Mouse (Mus musculus) cerebellum, adult 2 months (tissue): ENCODE measurements around the gene Ctsq. TPM values are rescaled to one million over a fixed set of nuclear protein-coding genes. Genes with fewer than 3 reads are reported as not detected.
"Not testable (repeated sequence)": the region's sequence is repeated elsewhere in the genome, so short reads cannot be mapped to it uniquely, and the experiment has no call there.

Source experiments
- DNase-seq, 2 experiments: peaks; one replicate each; pipeline ENCODE4 v3.0.0; 2021
- H3K27ac ChIP-seq: fragments of 200-500 bp; 2 replicates; pipeline ENCODE4 v1.5.1; 2012; ENCODE audit warnings: low read length, control low read depth, inconsistent platforms; ENCODE audit not compliant: insufficient read depth
- H3K27me3 ChIP-seq: fragments of 200-500 bp; 2 replicates; pipeline ENCODE4 v1.6.1; 2012; ENCODE audit warnings: inconsistent platforms, mild to moderate bottlenecking, low read length, moderate library complexity; ENCODE audit not compliant: control insufficient read depth, insufficient read depth
- H3K4me1 ChIP-seq: fragments of 200-500 bp; 2 replicates; pipeline ENCODE4 v1.6.1; 2011; ENCODE audit warnings: low read length; ENCODE audit not compliant: control insufficient read depth, insufficient read depth
- H3K4me3 ChIP-seq: fragments of 200-500 bp; replicated peaks from 2 replicates; pipeline ENCODE3; 2011; ENCODE audit warnings: mild to moderate bottlenecking, low read depth, low read length, control low read depth; ENCODE audit not compliant: insufficient read depth
- CTCF ChIP-seq: fragments of 200-500 bp; IDR thresholded peaks from 2 replicates; pipeline ENCODE4 v1.5.1; 2011; ENCODE audit warnings: low read depth, mild to moderate bottlenecking, control low read depth, low read length, moderate library complexity, borderline replicate concordance; ENCODE audit not compliant: insufficient read depth
- POLR2A ChIP-seq: fragments of 200-500 bp; IDR thresholded peaks from 2 replicates; pipeline ENCODE4 v1.6.1; 2011; ENCODE audit warnings: low read length, control low read depth, borderline replicate concordance; ENCODE audit not compliant: insufficient read depth
- WGBS: fragments of 180-500 bp; shearing (Covaris S2); methylation state at CpG from one replicate; pipeline ENCODE4 v1.1.7; 2018; 5-methylcytosine and 5-hydroxymethylcytosine counted together
- polyA plus RNA-seq: library from polyadenylated mRNA; depleted of rRNA; stranded (reverse); fragments of >200 nt; gene quantifications from 2 replicates; pipeline ENCODE4 v1.2.3, GENCODE M21; 2012; rRNA removed

Ctsq gene
- not detected in 2 replicates for polyA plus RNA-seq

DNA sequence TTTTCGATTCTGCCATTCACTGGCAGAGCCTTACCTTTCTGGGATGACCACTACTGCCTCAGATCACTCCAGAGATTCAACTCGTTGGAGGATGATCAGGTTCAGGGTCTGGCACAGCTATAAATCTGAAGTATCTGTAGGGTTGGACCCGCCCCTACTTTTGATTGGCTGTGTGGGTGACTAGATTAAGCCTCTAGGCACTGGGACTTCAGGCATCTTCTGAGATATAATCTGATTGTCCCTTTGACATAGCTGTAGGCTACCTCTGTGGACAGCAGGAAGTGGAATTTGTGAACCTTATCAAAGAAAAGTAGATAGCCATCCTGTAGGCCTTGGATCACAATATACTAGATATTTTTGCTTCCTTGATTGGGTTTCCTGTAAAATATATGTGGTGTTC is at the start of gene Ctsq:
TSS of gene Ctsq (minus strand) at position 101 of the 400 bp plus-strand sequence.
- Histone ChIP-seq H3K4me1 (no peaks in the 10 kb centered on the region), H3K4me3 (no peak within 1 kb of the TSS), H3K27ac (no peak within 1 kb of the TSS), H3K27me3 (no peaks in the 10 kb centered on the region)
- TF ChIP-seq CTCF: no peak
- no peak for TF ChIP-seq POLR2A
- WGBS: 42% methylated on average over 3 of the region's 3 CpGs
- DNase-seq: no peak

DNA sequence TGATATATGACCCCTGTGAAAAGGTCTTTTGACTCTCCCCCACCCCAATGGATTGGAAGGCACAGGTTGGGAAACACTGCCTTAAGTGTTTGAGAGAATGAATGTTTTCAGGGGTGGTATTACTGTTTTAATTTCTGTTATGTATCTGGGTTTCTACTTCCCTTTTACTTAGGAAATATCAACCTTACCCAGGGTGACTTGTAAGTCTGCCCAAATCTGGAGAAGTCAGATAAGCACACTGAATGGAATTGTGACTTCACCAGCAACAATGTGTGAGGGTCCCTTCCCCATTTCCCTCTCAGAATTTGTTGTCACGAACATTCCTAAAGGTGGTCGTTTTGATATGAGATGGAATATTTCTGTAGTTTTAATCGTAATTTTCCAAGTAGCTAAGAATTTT is 17.6 kb downstream of the Ctsq start:
- DNase-seq: no peak

DNA sequence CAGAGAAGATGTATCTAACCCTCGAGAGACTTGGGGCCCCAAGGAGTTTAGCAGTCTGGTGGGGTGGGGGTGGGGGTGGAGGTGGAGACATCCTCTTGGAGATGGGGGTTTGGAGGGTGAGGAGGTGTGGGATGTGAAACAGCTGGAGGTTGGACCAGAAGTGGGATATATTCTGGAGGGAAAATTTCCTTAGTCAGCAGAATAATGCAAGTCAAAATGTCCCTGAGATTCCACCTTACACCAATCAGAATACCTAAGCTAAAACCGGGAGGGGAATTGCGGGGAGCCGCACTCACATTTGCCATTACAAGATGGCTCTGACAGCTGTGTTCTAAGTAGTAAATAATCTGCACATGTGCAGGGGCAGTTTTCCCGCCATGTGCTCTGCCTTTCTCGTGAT is 18.6 kb downstream of the Ctsq start:
- H3K4me1 ChIP-seq: no peaks in the 10 kb centered on the region
- 77% methylated on average over 6 of the region's 6 CpGs for WGBS
- no peak for DNase-seq
- H3K27me3 ChIP-seq: no peaks in the 10 kb centered on the region
- no peak overlapping the region for H3K4me3 ChIP-seq
- no peak overlapping the region for H3K27ac ChIP-seq
- TF ChIP-seq CTCF: no peak
- TF ChIP-seq POLR2A: no peak

More for the DNA sequence above, 17.6 kb downstream of the Ctsq start:
- H3K4me3 ChIP-seq: no peak overlapping the region
- H3K27ac ChIP-seq: no peak overlapping the region
- no peaks in the 10 kb centered on the region for H3K4me1 ChIP-seq
- WGBS: 88% methylated on average over 3 of the region's 3 CpGs
- H3K27me3 ChIP-seq: no peaks in the 10 kb centered on the region
- TF ChIP-seq CTCF: no peak

DNA sequence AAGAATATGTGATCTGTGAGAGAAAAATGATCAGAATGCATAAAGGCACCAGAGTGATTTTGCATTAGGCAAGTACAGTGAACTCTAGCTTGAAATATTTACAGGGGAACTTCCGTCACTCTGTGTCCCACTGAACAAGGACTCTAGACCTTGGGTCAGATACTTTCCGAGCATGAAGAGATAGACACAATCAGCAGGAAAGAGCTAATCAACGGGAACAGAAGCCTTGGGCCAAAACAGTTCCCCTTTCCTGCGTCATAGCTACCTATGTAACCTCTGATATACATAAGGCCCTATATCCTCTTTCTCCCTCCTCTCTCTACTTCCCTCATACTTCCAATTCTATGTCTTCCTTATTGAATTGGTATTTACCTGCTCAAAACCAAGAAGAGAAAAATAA is 30.3 kb downstream of the Ctsq start:
- no peak overlapping the region for H3K4me3 ChIP-seq
- H3K27me3 ChIP-seq: no peaks in the 10 kb centered on the region
- no peaks in the 10 kb centered on the region for H3K4me1 ChIP-seq
- DNase-seq: no peak
- WGBS: 71% methylated on average over 4 of the region's 4 CpGs
- TF ChIP-seq CTCF (no peak), POLR2A (no peak)
- no peak overlapping the region for H3K27ac ChIP-seq

DNA sequence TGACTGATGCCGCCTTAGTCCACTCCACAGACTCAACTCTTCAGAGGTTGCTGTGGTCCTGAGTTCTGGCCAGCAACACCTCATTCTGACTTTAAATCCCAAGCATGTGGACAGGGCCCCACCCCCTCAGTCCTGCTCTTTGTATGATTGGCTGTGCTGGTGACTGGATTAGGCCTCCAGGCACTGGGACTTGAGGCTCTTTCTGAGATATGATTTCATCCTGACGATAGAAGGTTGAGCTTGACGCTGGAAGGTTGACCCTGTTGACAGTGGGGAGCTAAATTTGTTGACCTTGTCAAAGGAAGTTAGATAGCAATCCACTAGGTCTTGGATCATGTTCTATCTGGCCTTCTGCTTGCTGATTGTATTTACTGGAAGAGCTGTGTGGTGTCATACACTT is 34.6 kb downstream of the Ctsq start, which contains the start of gene Ctsj:
TSS of gene Ctsj (minus strand) at position 101 of the 400 bp plus-strand sequence.
- Histone ChIP-seq H3K27me3 (no peaks in the 10 kb centered on the region), H3K27ac (no peak within 1 kb of the TSS), H3K4me3 (no peak within 1 kb of the TSS), H3K4me1 (no peaks in the 10 kb centered on the region)
- WGBS: 69% methylated on average over 3 of the region's 3 CpGs
- TF ChIP-seq POLR2A: no peak
- no peak for DNase-seq

DNA sequence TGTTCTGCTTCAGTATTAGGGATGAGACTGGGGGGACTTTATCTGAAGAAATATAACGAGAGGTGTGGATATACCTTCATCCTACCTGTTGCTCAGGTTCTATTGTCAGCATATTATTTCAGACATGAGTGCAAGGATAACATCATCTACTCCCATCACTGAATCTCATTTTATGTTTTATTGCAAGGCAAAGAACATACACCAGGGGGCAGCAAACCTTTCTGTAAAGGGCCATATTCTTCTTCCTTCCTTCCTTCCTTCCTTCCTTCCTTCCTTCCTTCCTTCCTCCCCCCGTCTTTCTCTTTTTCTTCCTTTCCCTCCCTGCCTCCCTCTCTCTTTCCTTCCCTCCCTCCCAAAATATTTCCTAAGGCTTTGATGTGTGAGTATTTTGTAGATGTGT is 42.8 kb downstream of the Ctsq start:
- Histone ChIP-seq H3K4me3 (no peak overlapping the region), H3K4me1 (no peaks in the 10 kb centered on the region), H3K27ac (no peak overlapping the region), H3K27me3 (no peaks in the 10 kb centered on the region)
- 39% methylated on average over 2 of the region's 2 CpGs for WGBS
- DNase-seq: no peak
- TF ChIP-seq POLR2A (no peak), CTCF (no peak)

DNA sequence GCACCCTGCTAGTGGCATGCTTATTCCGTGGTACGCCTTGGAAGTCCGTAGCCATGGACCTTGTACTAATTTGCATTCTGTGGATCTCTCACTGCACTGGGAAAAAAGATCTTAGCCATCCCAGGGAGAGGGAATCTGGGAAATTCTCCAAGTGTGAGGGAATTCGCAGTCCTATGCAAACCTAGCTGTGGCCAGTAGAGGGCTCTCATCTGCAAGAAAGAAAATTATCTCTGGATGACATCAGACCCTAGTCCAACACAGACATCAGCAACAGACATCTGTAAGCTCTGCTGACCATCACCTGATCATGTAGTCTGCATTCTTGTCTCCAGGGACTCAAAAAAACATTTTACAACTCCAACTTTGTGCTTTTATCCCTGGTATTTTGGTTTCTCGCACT is 53.5 kb downstream of the Ctsq start:
- WGBS: 70% methylated on average over 5 of the region's 5 CpGs
- H3K27ac ChIP-seq, H3K4me3 ChIP-seq, DNase-seq, H3K4me1 ChIP-seq, H3K27me3 ChIP-seq: not testable (repeated sequence)

Other genes with a start within 250 kb of the Ctsq start
- gene Ctsll3, start 237.8 kb downstream of the Ctsq start, polyA plus RNA-seq: not detected in 2 replicates
- 0.34 TPM in 1 of 2 replicates, not detected in the other for gene 4930486L24Rik, start 176.2 kb downstream of the Ctsq start, polyA plus RNA-seq
- gene Gm49392, start 143.7 kb downstream of the Ctsq start, polyA plus RNA-seq: 0.17 TPM in 1 of 2 replicates, not detected in the other
- gene Ctla2b, start 143.2 kb downstream of the Ctsq start, polyA plus RNA-seq: 0.90 and 2.0 TPM in 2 replicates
- gene Tpbpb, start 135.8 kb downstream of the Ctsq start, polyA plus RNA-seq: 0.25 TPM in 1 of 2 replicates, not detected in the other
- gene Gm49393, start 105.0 kb downstream of the Ctsq start, polyA plus RNA-seq: not detected in 2 replicates
- gene Gm49391, start 104.1 kb downstream of the Ctsq start, polyA plus RNA-seq: 1.1 and 1.8 TPM in 2 replicates
- gene Ctla2a, start 104.0 kb downstream of the Ctsq start, polyA plus RNA-seq: 10.4 and 11.5 TPM in 2 replicates
- gene Tpbpa, start 98.6 kb downstream of the Ctsq start, polyA plus RNA-seq: 0.21 and 0.64 TPM in 2 replicates
- 0.11 TPM in 1 of 2 replicates, not detected in the other for gene Ctsj, start 34.7 kb downstream of the Ctsq start, polyA plus RNA-seq
- gene Ctsr, start 123.6 kb upstream of the Ctsq start, polyA plus RNA-seq: not detected in 2 replicates
- not detected in 2 replicates for gene Cts6, start 162.8 kb upstream of the Ctsq start, polyA plus RNA-seq
- not detected in 2 replicates for gene Cts8, start 214.7 kb upstream of the Ctsq start, polyA plus RNA-seq
- gene Gm49398, start 248.2 kb upstream of the Ctsq start, polyA plus RNA-seq: not detected in 2 replicates